Mouse (Mus musculus) embryonic facial prominence, embryonic 13.5 days (tissue): ENCODE measurements at regions not wholly inside any gene's neighbourhood (a gene's known extent, or its start where the extent isn't known, plus 50 kb on each side); places are given as distances from the start of the nearest gene placed in this dataset.

Source experiments
- ATAC-seq: fragments of 200-750 bp; cut with Nextera tagmentation; 2 replicates; pipeline ENCODE4 v1.8.0; 2017; ENCODE audit warnings: low read depth; ENCODE audit not compliant: insufficient number of reproducible peaks, insufficient read depth, low FRiP score, low TSS enrichment
- H3K27ac ChIP-seq: fragments of 300-500 bp; sonication (generic); 2 replicates; pipeline ENCODE4 v1.5.1; 2015; ENCODE audit warnings: moderate library complexity, mild to moderate bottlenecking, inconsistent platforms
- H3K27me3 ChIP-seq: fragments of 300-500 bp; sonication (generic); 2 replicates; pipeline ENCODE4 v1.6.1; 2015; ENCODE audit warnings: mild to moderate bottlenecking, inconsistent platforms
- H3K36me3 ChIP-seq: fragments of 300-500 bp; sonication (generic); 2 replicates; pipeline ENCODE4 v1.6.1; 2015; ENCODE audit warnings: mild to moderate bottlenecking, inconsistent platforms
- H3K4me1 ChIP-seq: fragments of 300-500 bp; sonication (generic); 2 replicates; pipeline ENCODE4 v1.6.1; 2015; ENCODE audit warnings: inconsistent platforms
- H3K4me2 ChIP-seq: fragments of 300-500 bp; sonication (generic); 2 replicates; pipeline ENCODE4 v1.6.1; 2015; ENCODE audit warnings: moderate library complexity, mild to moderate bottlenecking, inconsistent platforms
- H3K4me3 ChIP-seq: fragments of 300-500 bp; sonication (generic); 2 replicates; pipeline ENCODE4 v1.5.1; 2015; ENCODE audit warnings: mild to moderate bottlenecking, inconsistent platforms
- H3K9ac ChIP-seq: fragments of 300-500 bp; sonication (generic); 2 replicates; pipeline ENCODE4 v1.6.1; 2015; ENCODE audit warnings: mild to moderate bottlenecking, inconsistent platforms
- H3K9me3 ChIP-seq: fragments of 300-500 bp; sonication (generic); 2 replicates; pipeline ENCODE4 v1.6.1; 2016; ENCODE audit warnings: inconsistent platforms
- WGBS: fragments of 180-500 bp; shearing (Covaris S2); methylation state at CpG from one replicate; pipeline ENCODE4 v1.1.7; 2015; ENCODE audit warnings: mixed read lengths; 5-methylcytosine and 5-hydroxymethylcytosine counted together

- Histone ChIP-seq H3K9me3 (no peaks in the 10 kb centered on the region), H3K9ac (no peak overlapping the region), H3K27me3 (no peaks in the 10 kb centered on the region), H3K4me3 (no peak overlapping the region), H3K36me3 (no peaks in the 10 kb centered on the region), H3K4me2 (no peak overlapping the region), H3K4me1 (no peaks in the 10 kb centered on the region), H3K27ac (no peak overlapping the region)
- ATAC-seq, result no peak
- WGBS, result 85% methylated on average over 6 of the region's 6 CpGs
Observed at GRCm38 (mm10) chr10:37280150-37280820, 141.6 kb upstream of the Marcks start.

GRCm38 (mm10) chr10:37279316-37279715, 140.6 kb upstream of the Marcks start:
- H3K4me3 ChIP-seq, result no peak overlapping the region
- H3K4me2 ChIP-seq, result no peak overlapping the region
- no peak overlapping the region for H3K27ac ChIP-seq
- 61% methylated on average over 1 of the region's 1 CpGs for WGBS
- no peaks in the 10 kb centered on the region for H3K36me3 ChIP-seq
- ATAC-seq, result no peak
- H3K9me3 ChIP-seq, result no peaks in the 10 kb centered on the region
- no peaks in the 10 kb centered on the region for H3K4me1 ChIP-seq
- no peak overlapping the region for H3K9ac ChIP-seq
- no peaks in the 10 kb centered on the region for H3K27me3 ChIP-seq

GRCm38 (mm10) chr10:37275857-37276256, 137.1 kb upstream of the Marcks start:
- H3K4me2 ChIP-seq, result no peak overlapping the region
- no peak for ATAC-seq
- 86% methylated on average over 1 of the region's 1 CpGs for WGBS
- no peaks in the 10 kb centered on the region for H3K9me3 ChIP-seq
- no peaks in the 10 kb centered on the region for H3K4me1 ChIP-seq
- H3K27ac ChIP-seq, result no peak overlapping the region
- H3K36me3 ChIP-seq, result no peaks in the 10 kb centered on the region
- no peaks in the 10 kb centered on the region for H3K27me3 ChIP-seq
- no peak overlapping the region for H3K9ac ChIP-seq
- H3K4me3 ChIP-seq, result no peak overlapping the region

- H3K9ac ChIP-seq, result no peak overlapping the region
- H3K27ac ChIP-seq, result no peak overlapping the region
- H3K36me3 ChIP-seq, result no peaks in the 10 kb centered on the region
- no peaks in the 10 kb centered on the region for H3K9me3 ChIP-seq
- no peak overlapping the region for H3K4me2 ChIP-seq
- no peaks in the 10 kb centered on the region for H3K4me1 ChIP-seq
- H3K4me3 ChIP-seq, result no peak overlapping the region
- 83% methylated on average over 7 of the region's 7 CpGs for WGBS
- no peaks in the 10 kb centered on the region for H3K27me3 ChIP-seq
- no peak for ATAC-seq
Observed at GRCm38 (mm10) chr10:37275271-37275670, 136.6 kb upstream of the Marcks start.

GRCm38 (mm10) chr10:37271967-37272366, 133.2 kb upstream of the Marcks start:
- no peak overlapping the region for H3K4me2 ChIP-seq
- H3K9me3 ChIP-seq, result no peaks in the 10 kb centered on the region
- H3K9ac ChIP-seq, result no peak overlapping the region
- H3K4me1 ChIP-seq, result no peaks in the 10 kb centered on the region
- no peak overlapping the region for H3K4me3 ChIP-seq
- 85% methylated on average over 1 of the region's 1 CpGs for WGBS
- no peak for ATAC-seq
- no peak overlapping the region for H3K27ac ChIP-seq
- H3K27me3 ChIP-seq, result no peaks in the 10 kb centered on the region
- no peaks in the 10 kb centered on the region for H3K36me3 ChIP-seq

GRCm38 (mm10) chr10:37270236-37271000, 131.7 kb upstream of the Marcks start:
- Histone ChIP-seq H3K27ac (no peak overlapping the region), H3K9ac (no peak overlapping the region), H3K36me3 (no peaks in the 10 kb centered on the region), H3K4me1 (no peaks in the 10 kb centered on the region), H3K4me2 (no peak overlapping the region), H3K9me3 (no peaks in the 10 kb centered on the region), H3K27me3 (no peaks in the 10 kb centered on the region), H3K4me3 (no peak overlapping the region)
- 86% methylated on average over 10 of the region's 10 CpGs for WGBS
- no peak for ATAC-seq

- 71% methylated on average over 1 of the region's 1 CpGs for WGBS
- no peak overlapping the region for H3K9ac ChIP-seq
- no peaks in the 10 kb centered on the region for H3K27me3 ChIP-seq
- H3K9me3 ChIP-seq, result no peaks in the 10 kb centered on the region
- ATAC-seq, result no peak
- no peak overlapping the region for H3K4me3 ChIP-seq
- no peak overlapping the region for H3K27ac ChIP-seq
- no peaks in the 10 kb centered on the region for H3K36me3 ChIP-seq
- H3K4me2 ChIP-seq, result no peak overlapping the region
- H3K4me1 ChIP-seq, result no peaks in the 10 kb centered on the region
Observed at GRCm38 (mm10) chr10:37266909-37267308, 128.2 kb upstream of the Marcks start.

GRCm38 (mm10) chr10:37260791-37261488, 122.2 kb upstream of the Marcks start:
- 64% methylated on average over 8 of the region's 8 CpGs for WGBS
- Histone ChIP-seq H3K27ac (no peak overlapping the region), H3K36me3 (no peaks in the 10 kb centered on the region), H3K9me3 (no peaks in the 10 kb centered on the region), H3K27me3 (no peaks in the 10 kb centered on the region), H3K4me2 (no peak overlapping the region), H3K9ac (no peak overlapping the region), H3K4me1 (no peaks in the 10 kb centered on the region), H3K4me3 (no peak overlapping the region)
- ATAC-seq, result no peak

GRCm38 (mm10) chr10:37259186-37259585, 120.5 kb upstream of the Marcks start:
- Histone ChIP-seq H3K27me3 (no peaks in the 10 kb centered on the region), H3K4me1 (no peaks in the 10 kb centered on the region), H3K9me3 (no peaks in the 10 kb centered on the region), H3K4me2 (no peak overlapping the region), H3K9ac (no peak overlapping the region), H3K36me3 (no peaks in the 10 kb centered on the region), H3K4me3 (no peak overlapping the region), H3K27ac (no peak overlapping the region)
- 91% methylated on average over 3 of the region's 3 CpGs for WGBS
- ATAC-seq, result no peak

GRCm38 (mm10) chr10:37257544-37257943, 118.8 kb upstream of the Marcks start:
- H3K4me1 ChIP-seq, result no peaks in the 10 kb centered on the region
- WGBS, result 66% methylated on average over 6 of the region's 6 CpGs

GRCm38 (mm10) chr10:37250934-37251521, 112.3 kb upstream of the Marcks start:
- ATAC-seq, result no peak
- Histone ChIP-seq H3K4me2 (no peak overlapping the region), H3K9me3 (no peaks in the 10 kb centered on the region), H3K9ac (no peak overlapping the region), H3K27ac (peak overlapping the region; percentile 41; the same call in 1 of the 2 replicates), H3K4me1 (peaks cover 14% of the 10 kb centered on the region), H3K36me3 (no peaks in the 10 kb centered on the region), H3K4me3 (no peak overlapping the region), H3K27me3 (no peaks in the 10 kb centered on the region)
- 57% methylated on average over 6 of the region's 6 CpGs for WGBS

More at GRCm38 (mm10) chr10:37257544-37257943, 118.8 kb upstream of the Marcks start:
- H3K9ac ChIP-seq, result no peak overlapping the region
- no peak overlapping the region for H3K4me2 ChIP-seq
- ATAC-seq, result no peak
- H3K27me3 ChIP-seq, result no peaks in the 10 kb centered on the region
- no peak overlapping the region for H3K4me3 ChIP-seq
- H3K9me3 ChIP-seq, result no peaks in the 10 kb centered on the region
- no peak overlapping the region for H3K27ac ChIP-seq
- H3K36me3 ChIP-seq, result no peaks in the 10 kb centered on the region
